ENCODE assay signal across 42 mouse cellular contexts in genomic region chr3:103759261-103759970, GRCm38 (mm10). TPM values are rescaled to one million over a fixed set of nuclear protein-coding genes. Genes with fewer than 3 reads are reported as not detected.
DNase-seq lines count a peak whose midpoint lies in the region; ATAC-seq and TF ChIP-seq lines count a peak whose summit lies in the region.
"Had no signal": no experiment of that assay in that cellular context is flagged by ENCODE, and none has a peak within 500 bp of the region (broad histone marks: within the 10 kb centered on the region; RNA-seq: fewer than 3 reads in every experiment).

No protein-coding gene starts in this region.

- in situ Hi-C loops in ES-E14 (cut with MboI; ENCODE audit: low sequenced_read_pairs in 2 of 2, unreplicated experiment in 2 of 2) = no loop called here

- no peaks in the 10 kb centered on the region for H3K27me3 ChIP-seq in midbrain, embryonic 13.5 days
- H3K27me3 ChIP-seq in hindbrain, postnatal 0 days (ENCODE audit: insufficient read depth, low read length) = no peaks in the 10 kb centered on the region
- H3K27me3 ChIP-seq: embryonic facial prominence, embryonic 13.5 days; forebrain, embryonic 12.5 days; kidney, embryonic 15.5 days; liver, embryonic 13.5 days; midbrain, embryonic 15.5 days had no signal

- 92% methylated on average over 5 of the region's 5 CpGs for WGBS in midbrain, embryonic 13.5 days
- WGBS in hindbrain, postnatal 0 days = 89% methylated on average over 5 of the region's 5 CpGs

- no peak overlapping the region for H3K9ac ChIP-seq in ES-E14 (ENCODE audit: insufficient read depth, low read depth, low read length, poor library complexity, severe bottlenecking)
- H3K9ac ChIP-seq in midbrain, embryonic 13.5 days (replicated peaks) = no peak overlapping the region
- no peak overlapping the region for H3K9ac ChIP-seq in hindbrain, postnatal 0 days (replicated peaks; ENCODE audit: low read length)
- H3K9ac ChIP-seq: embryonic facial prominence, embryonic 13.5 days; forebrain, embryonic 12.5 days; forebrain, postnatal 0 days; kidney, embryonic 15.5 days; liver, embryonic 13.5 days; midbrain, embryonic 15.5 days had no signal

- no peak for TF ChIP-seq CTCF in embryonic fibroblast, embryonic 13.5 days (IDR thresholded peaks at IDR 0.05; ENCODE audit: borderline replicate concordance, insufficient read depth, low read length)
- no peak for TF ChIP-seq CTCF in hindbrain, postnatal 0 days (IDR thresholded peaks at IDR 0.05; ENCODE audit: low read depth)

- H3K9me3 ChIP-seq in ES-E14 (ENCODE audit: control insufficient read depth, insufficient read depth, low read depth, low read length) = no peaks in the 10 kb centered on the region
- no peaks in the 10 kb centered on the region for H3K9me3 ChIP-seq in midbrain, embryonic 13.5 days
- H3K9me3 ChIP-seq in hindbrain, postnatal 0 days (ENCODE audit: low read length) = no peaks in the 10 kb centered on the region
- H3K9me3 ChIP-seq: embryonic facial prominence, embryonic 13.5 days; forebrain, embryonic 12.5 days; kidney, embryonic 15.5 days; liver, embryonic 13.5 days; midbrain, embryonic 15.5 days had no signal

- TF ChIP-seq POLR2A in embryonic fibroblast, embryonic 13.5 days (IDR thresholded peaks at IDR 0.05; ENCODE audit: low read depth, low read length) = no peak

- peaks cover 14% of the 10 kb centered on the region for H3K36me3 ChIP-seq in ES-E14 (ENCODE audit: control insufficient read depth, insufficient read depth, low read length, poor library complexity, severe bottlenecking)
- H3K36me3 ChIP-seq in midbrain, embryonic 13.5 days = peaks cover 74% of the 10 kb centered on the region
- H3K36me3 ChIP-seq in hindbrain, postnatal 0 days (ENCODE audit: insufficient read depth, low read length) = peaks cover 37% of the 10 kb centered on the region

- no peak overlapping the region for H3K27ac ChIP-seq in ES-E14 (ENCODE audit: insufficient read depth, low read depth, low read length, poor library complexity, severe bottlenecking)
- H3K27ac ChIP-seq in embryonic fibroblast, embryonic 13.5 days (ENCODE audit: insufficient read depth, low read length) = peak overlapping the region; percentile 37; the same call in 1 of the 2 replicates
- H3K27ac ChIP-seq in midbrain, embryonic 13.5 days = no peak overlapping the region
- H3K27ac ChIP-seq in hindbrain, postnatal 0 days = no peak overlapping the region
- H3K27ac ChIP-seq: embryonic facial prominence, embryonic 13.5 days; forebrain, embryonic 12.5 days; kidney, embryonic 15.5 days; liver, embryonic 13.5 days; midbrain, embryonic 15.5 days had no signal

- peaks cover 0 to 3% of the 10 kb centered on the region in 2 experiments; a peak in 1 of 4 replicates for H3K4me1 ChIP-seq in ES-E14 (ENCODE audit: control insufficient read depth in 2 of 2, insufficient read depth in 2 of 2, low read length in 2 of 2, poor library complexity in 1 of 2)
- H3K4me1 ChIP-seq in embryonic fibroblast, embryonic 13.5 days (ENCODE audit: control insufficient read depth, insufficient read depth, low read length) = peaks cover 7% of the 10 kb centered on the region
- H3K4me1 ChIP-seq in midbrain, embryonic 13.5 days (replicated peaks) = no peaks in the 10 kb centered on the region
- no peaks in the 10 kb centered on the region for H3K4me1 ChIP-seq in hindbrain, postnatal 0 days (ENCODE audit: insufficient read depth, low read length)
- H3K4me1 ChIP-seq: embryonic facial prominence, embryonic 13.5 days; forebrain, embryonic 12.5 days; kidney, embryonic 15.5 days; midbrain, embryonic 15.5 days had no signal

- H3K4me2 ChIP-seq in midbrain, embryonic 13.5 days (replicated peaks) = no peak overlapping the region
- no peak overlapping the region for H3K4me2 ChIP-seq in hindbrain, postnatal 0 days (ENCODE audit: low read depth, low read length)
- H3K4me2 ChIP-seq: embryonic facial prominence, embryonic 13.5 days; forebrain, embryonic 12.5 days; kidney, embryonic 15.5 days; liver, embryonic 13.5 days; midbrain, embryonic 15.5 days had no signal

- peak; percentile 49 for DNase-seq in adrenal gland, adult 2 months
- DNase-seq in adrenal gland, postnatal 14 days = no peak
- no peak for DNase-seq in ES-E14 (ENCODE audit: low read depth, low spot score)
- no peak for DNase-seq in spleen, postnatal 4 days (ENCODE audit: low spot score in 2 of 2)
- DNase-seq in hindbrain, postnatal 0 days (ENCODE audit: low spot score) = no peak
- DNase-seq: adrenal gland, adult 8-10 months; cerebellum, adult 18-20 months; cerebellum, postnatal 10 days; forebrain, postnatal 0 days; gastrocnemius, postnatal 10 days; kidney, adult 11 months; kidney, postnatal 25 days; left cerebral cortex, postnatal 4 days; liver, embryonic 13.5 days; lung, adult 18-20 months; lung, postnatal 4 days; right cerebral cortex, adult 18-20 months; spleen, adult 18-20 months; thymus, adult 2 months; thymus, postnatal 36 days had no signal

- ATAC-seq in megakaryocyte, adult 5-6 weeks (ENCODE audit: poor library complexity, severe bottlenecking) = peak; percentile 43; the same call in 1 of the 2 replicates
- ATAC-seq in midbrain, embryonic 13.5 days = no peak
- no peak for ATAC-seq in hindbrain, postnatal 0 days
- ATAC-seq: forebrain, postnatal 0 days; hindbrain, embryonic 16.5 days; lung, postnatal 0 days; midbrain, embryonic 15.5 days had no signal

- no peak overlapping the region for H3K4me3 ChIP-seq in ES-E14 (ENCODE audit: insufficient read depth in 1 of 2, low read depth in 1 of 2, low read length in 2 of 2, poor library complexity in 1 of 2, severe bottlenecking in 1 of 2)
- H3K4me3 ChIP-seq in embryonic fibroblast, embryonic 13.5 days (ENCODE audit: insufficient read depth, low read length) = no peak overlapping the region
- H3K4me3 ChIP-seq in midbrain, embryonic 13.5 days (replicated peaks) = no peak overlapping the region
- H3K4me3 ChIP-seq in hindbrain, postnatal 0 days (ENCODE audit: low read length) = no peak overlapping the region
- H3K4me3 ChIP-seq: embryonic facial prominence, embryonic 13.5 days; erythroblast, embryonic 14.5 days; forebrain, embryonic 12.5 days; kidney, embryonic 15.5 days; liver, embryonic 13.5 days; midbrain, embryonic 15.5 days had no signal

RNA-seq across cellular contexts. Expression of gene Gm10964, which starts 20.2 kb away (rescaled TPM):
- total RNA-seq in adrenal gland, adult 2 months (2021) = not detected
- not detected in 2 replicates for polyA plus RNA-seq in adrenal gland, adult 2 months (2012; rRNA removed)
- total RNA-seq in adrenal gland, postnatal 14 days (2021) = not detected in 2 replicates
- total RNA-seq in ES-E14 (2012; rRNA removed) = not detected in 2 replicates
- not detected in 2 replicates for polyA plus RNA-seq in embryonic fibroblast, embryonic 13.5 days (2011; ENCODE audit: insufficient read length, low read depth, missing spikeins)
- total RNA-seq in megakaryocyte, adult 5-6 weeks (2015) = not detected in 2 replicates
- not detected in 2 replicates for total RNA-seq in megakaryocyte, adult 5-6 weeks (2017)
- not detected in 2 replicates for polyA plus RNA-seq in midbrain, embryonic 13.5 days (2015; fragmentation: Nextera tagmentation; extraction: Ambion mirVana)
- total RNA-seq in hindbrain, postnatal 0 days (2014; rRNA removed) = not detected in 2 replicates
- not detected in 2 replicates for polyA plus RNA-seq in hindbrain, postnatal 0 days (2015; fragmentation: Nextera tagmentation; extraction: Ambion mirVana)
- total RNA-seq: adrenal gland, adult 8-10 months; common myeloid progenitor, adult 5-6 weeks; forebrain, postnatal 0 days; gastrocnemius, postnatal 10 days; heart, postnatal 25 days; layer of hippocampus, adult 8-10 months; layer of hippocampus, postnatal 25 days; left cerebral cortex, adult 8-10 months; left cerebral cortex, postnatal 4 days; megakaryocyte-erythroid progenitor cell, adult 5-6 weeks; neutrophil, adult 5-6 weeks had no signal
- polyA plus RNA-seq: embryonic facial prominence, embryonic 13.5 days; erythroblast, embryonic 14.5 days; forebrain, embryonic 12.5 days; forebrain, postnatal 0 days; gonadal fat pad, adult 2 months; heart, embryonic 14.5 days; hindbrain, embryonic 11.5 days; hindbrain, embryonic 16.5 days; kidney, embryonic 15.5 days; limb, embryonic 14.5 days; liver, embryonic 13.5 days; lung, postnatal 0 days; midbrain, embryonic 15.5 days; neural tube, embryonic 11.5 days; thymus, adult 2 months had no signal

RNA-seq across cellular contexts. Expression of gene Olfml3, which starts 21.6 kb away (rescaled TPM):
- total RNA-seq in adrenal gland, adult 2 months (2021) = 10 to 100 TPM; 20.2 to 21.5 TPM
- polyA plus RNA-seq in adrenal gland, adult 2 months (2012; rRNA removed) = 15.9 and 16.0 TPM in 2 replicates
- 12.0 and 12.7 TPM in 2 replicates for total RNA-seq in adrenal gland, postnatal 14 days (2021)
- total RNA-seq in ES-E14 (2012; rRNA removed) = 0.79 and 1.2 TPM in 2 replicates
- 29.8 and 60.5 TPM in 2 replicates for polyA plus RNA-seq in embryonic fibroblast, embryonic 13.5 days (2011; ENCODE audit: insufficient read length, low read depth, missing spikeins)
- 0.25 and 1.3 TPM in 2 replicates for total RNA-seq in megakaryocyte, adult 5-6 weeks (2015)
- 0.57 and 0.59 TPM in 2 replicates for total RNA-seq in megakaryocyte, adult 5-6 weeks (2017)
- 3.3 TPM in 2 replicates for polyA plus RNA-seq in midbrain, embryonic 13.5 days (2015; fragmentation: Nextera tagmentation; extraction: Ambion mirVana)
- 7.7 and 10.8 TPM in 2 replicates for total RNA-seq in hindbrain, postnatal 0 days (2014; rRNA removed)
- 7.8 and 10.1 TPM in 2 replicates for polyA plus RNA-seq in hindbrain, postnatal 0 days (2015; fragmentation: Nextera tagmentation; extraction: Ambion mirVana)

RNA-seq across cellular contexts. Expression of gene Hipk1, which starts 31.9 kb away (rescaled TPM):
- 100 to 1,000 TPM; 131 to 139 TPM for total RNA-seq in adrenal gland, adult 2 months (2021)
- polyA plus RNA-seq in adrenal gland, adult 2 months (2012; rRNA removed) = 83.4 and 88.1 TPM in 2 replicates
- total RNA-seq in adrenal gland, postnatal 14 days (2021) = 149 and 198 TPM in 2 replicates
- 20.2 and 21.8 TPM in 2 replicates for total RNA-seq in ES-E14 (2012; rRNA removed)
- 53.1 and 56.2 TPM in 2 replicates for polyA plus RNA-seq in embryonic fibroblast, embryonic 13.5 days (2011; ENCODE audit: insufficient read length, low read depth, missing spikeins)
- total RNA-seq in megakaryocyte, adult 5-6 weeks (2015) = 287 and 324 TPM in 2 replicates
- total RNA-seq in megakaryocyte, adult 5-6 weeks (2017) = 142 and 182 TPM in 2 replicates
- 13.2 and 14.5 TPM in 2 replicates for polyA plus RNA-seq in midbrain, embryonic 13.5 days (2015; fragmentation: Nextera tagmentation; extraction: Ambion mirVana)
- 52.6 and 59.3 TPM in 2 replicates for total RNA-seq in hindbrain, postnatal 0 days (2014; rRNA removed)
- polyA plus RNA-seq in hindbrain, postnatal 0 days (2015; fragmentation: Nextera tagmentation; extraction: Ambion mirVana) = 8.1 and 8.4 TPM in 2 replicates

RNA-seq across cellular contexts. Expression of gene Dclre1b, which starts 49.8 kb away (rescaled TPM):
- total RNA-seq in adrenal gland, adult 2 months (2021) = 10 to 100 TPM; 17.4 to 20.0 TPM
- polyA plus RNA-seq in adrenal gland, adult 2 months (2012; rRNA removed) = 13.0 and 17.5 TPM in 2 replicates
- 16.6 and 21.9 TPM in 2 replicates for total RNA-seq in adrenal gland, postnatal 14 days (2021)
- 7.1 and 8.2 TPM in 2 replicates for total RNA-seq in ES-E14 (2012; rRNA removed)
- polyA plus RNA-seq in embryonic fibroblast, embryonic 13.5 days (2011; ENCODE audit: insufficient read length, low read depth, missing spikeins) = 8.0 and 10.1 TPM in 2 replicates
- total RNA-seq in megakaryocyte, adult 5-6 weeks (2015) = 33.1 and 37.1 TPM in 2 replicates
- total RNA-seq in megakaryocyte, adult 5-6 weeks (2017) = 23.4 and 24.5 TPM in 2 replicates
- 23.7 and 30.0 TPM in 2 replicates for polyA plus RNA-seq in midbrain, embryonic 13.5 days (2015; fragmentation: Nextera tagmentation; extraction: Ambion mirVana)
- total RNA-seq in hindbrain, postnatal 0 days (2014; rRNA removed) = 3.0 and 7.9 TPM in 2 replicates
- 15.4 and 19.1 TPM in 2 replicates for polyA plus RNA-seq in hindbrain, postnatal 0 days (2015; fragmentation: Nextera tagmentation; extraction: Ambion mirVana)

RNA-seq across cellular contexts. Expression of gene Ap4b1, which starts 49.9 kb away (rescaled TPM):
- 10 to 100 TPM; 13.7 to 23.7 TPM for total RNA-seq in adrenal gland, adult 2 months (2021)
- polyA plus RNA-seq in adrenal gland, adult 2 months (2012; rRNA removed) = 6.7 and 7.2 TPM in 2 replicates
- total RNA-seq in adrenal gland, postnatal 14 days (2021) = 17.2 and 29.1 TPM in 2 replicates
- total RNA-seq in ES-E14 (2012; rRNA removed) = 10.1 and 12.8 TPM in 2 replicates
- 15.4 and 16.4 TPM in 2 replicates for polyA plus RNA-seq in embryonic fibroblast, embryonic 13.5 days (2011; ENCODE audit: insufficient read length, low read depth, missing spikeins)
- total RNA-seq in megakaryocyte, adult 5-6 weeks (2015) = 19.2 and 20.2 TPM in 2 replicates
- total RNA-seq in megakaryocyte, adult 5-6 weeks (2017) = 17.8 TPM in 2 replicates
- polyA plus RNA-seq in midbrain, embryonic 13.5 days (2015; fragmentation: Nextera tagmentation; extraction: Ambion mirVana) = 24.1 and 25.0 TPM in 2 replicates
- total RNA-seq in hindbrain, postnatal 0 days (2014; rRNA removed) = 16.1 and 25.8 TPM in 2 replicates
- polyA plus RNA-seq in hindbrain, postnatal 0 days (2015; fragmentation: Nextera tagmentation; extraction: Ambion mirVana) = 16.4 and 20.1 TPM in 2 replicates
